Mouse (Mus musculus) liver, embryonic 14.5 days (tissue): ENCODE measurements around the gene Ciapin1. TPM values are rescaled to one million over a fixed set of nuclear protein-coding genes. Genes with fewer than 3 reads are reported as not detected.
A peak's percentile ranks its signal among the peaks of the same experiment; 100 is the strongest.

ENCODE experiments used
- ATAC-seq: fragments of 200-750 bp; cut with Nextera tagmentation; 2 replicates; pipeline ENCODE4 v1.8.0; 2017; ENCODE audit warnings: moderate number of reproducible peaks, mild to moderate bottlenecking, moderate library complexity; ENCODE audit not compliant: insufficient read depth
- DNase-seq, 3 experiments: peaks; one replicate each; pipeline ENCODE4 v3.0.0-alpha.2; 2012 to 2013; ENCODE audit warnings: low read depth in 3 of 3, low spot score in 3 of 3
- H3K27ac ChIP-seq: fragments of 300-500 bp; sonication (generic); 2 replicates; pipeline ENCODE4 v1.5.1; 2014; ENCODE audit warnings: moderate library complexity, mild to moderate bottlenecking, control low read depth, inconsistent platforms
- H3K27me3 ChIP-seq: fragments of 300-500 bp; sonication (generic); 2 replicates; pipeline ENCODE4 v1.6.1; 2014; ENCODE audit warnings: mild to moderate bottlenecking, low read length, moderate library complexity; ENCODE audit not compliant: control insufficient read depth, insufficient read depth
- H3K36me3 ChIP-seq: fragments of 300-500 bp; sonication (generic); replicated peaks from 2 replicates; pipeline ENCODE4 v1.6.1; 2014; ENCODE audit warnings: low read depth; ENCODE audit not compliant: control insufficient read depth, insufficient read depth
- H3K4me1 ChIP-seq, 2 experiments: fragments of 200-500 bp in 1 of 2; fragments of 300-500 bp in 1 of 2; sonication (generic) in 1 of 2; replicated peaks; 2 replicates each; pipeline ENCODE4 v1.6.1; 2012 to 2014; ENCODE audit warnings: antibody characterized with exemption in 1 of 2, inconsistent platforms in 1 of 2, low read length in 1 of 2; ENCODE audit not compliant: control insufficient read depth in 2 of 2, insufficient read depth in 2 of 2
- H3K4me2 ChIP-seq: fragments of 300-500 bp; sonication (generic); 2 replicates; pipeline ENCODE4 v1.6.1; 2014; ENCODE audit warnings: low read depth, mild to moderate bottlenecking, control low read depth, moderate library complexity
- H3K4me3 ChIP-seq, 2 experiments: fragments of 200-500 bp in 1 of 2; fragments of 300-500 bp in 1 of 2; sonication (generic) in 1 of 2; 2 replicates each; pipeline ENCODE4 v1.5.1; 2012 to 2014; ENCODE audit warnings: low read depth in 2 of 2, low read length in 2 of 2, mild to moderate bottlenecking in 2 of 2, control low read depth in 1 of 2, inconsistent platforms in 1 of 2, moderate library complexity in 1 of 2; ENCODE audit not compliant: insufficient read depth in 1 of 2
- H3K9ac ChIP-seq: fragments of 300-500 bp; sonication (generic); replicated peaks from 2 replicates; pipeline ENCODE4 v1.6.1; 2014; ENCODE audit warnings: mild to moderate bottlenecking, control low read depth, moderate library complexity
- H3K9me3 ChIP-seq: fragments of 300-500 bp; sonication (generic); 2 replicates; pipeline ENCODE4 v1.6.1; 2016; ENCODE audit warnings: low read length, mixed read lengths; ENCODE audit not compliant: control insufficient read depth
- CTCF ChIP-seq: IDR thresholded peaks from 2 replicates; pipeline ENCODE4 v1.5.1; 2016; ENCODE audit warnings: antibody characterized with exemption, low read depth, control low read depth
- EP300 ChIP-seq: IDR thresholded peaks from 2 replicates; pipeline ENCODE4 v1.6.1; 2016; ENCODE audit warnings: antibody characterized with exemption, low read depth
- WGBS: fragments of 180-500 bp; shearing (Covaris S2); extraction: QIAGEN DNeasy Blood & Tissue Kit; methylation state at CpG from one replicate; pipeline ENCODE4 v1.1.7; 2014; ENCODE audit not compliant: insufficient replicate concordance; 5-methylcytosine and 5-hydroxymethylcytosine counted together
- polyA plus RNA-seq, 2 experiments: library from polyadenylated mRNA; depleted of rRNA in 1 of 2; stranded (reverse) in 1 of 2; unstranded in 1 of 2; fragments of >200 nt; fragmentation: Nextera tagmentation in 1 of 2; extraction: Ambion mirVana in 1 of 2; gene quantifications; 2 replicates each; pipeline versions ENCODE4 v1.2.1 to v1.2.3; 2012 to 2014

Gene Ciapin1
- polyA plus RNA-seq, 2 experiments: 23.7 to 38.4 TPM

- H3K27ac ChIP-seq: no peak overlapping the region
- WGBS: 60% methylated on average over 10 of the region's 10 CpGs
- TF ChIP-seq CTCF: peak; percentile 48; the same call in 1 of the 2 replicates
- TF ChIP-seq EP300: peak; percentile 51; the same call in 1 of the 2 replicates
- no peak overlapping the region for H3K4me3 ChIP-seq
- peak; percentile 39; the same call in 1 of the 2 replicates for ATAC-seq
- no peak overlapping the region for H3K4me2 ChIP-seq
- H3K27me3 ChIP-seq: no peaks in the 10 kb centered on the region
- peaks cover 9 to 16% of the 10 kb centered on the region in 2 experiments for H3K4me1 ChIP-seq
- no peak overlapping the region; the same call in 1 of the 2 replicates for H3K9ac ChIP-seq
- peaks cover 54% of the 10 kb centered on the region for H3K36me3 ChIP-seq
- H3K9me3 ChIP-seq: no peaks in the 10 kb centered on the region
- DNase-seq: peak in 2 of 3 experiments; percentile 22 to 37
Observed at GRCm38 (mm10) chr8:94863897-94864673, 25.9 kb upstream of the Ciapin1 start.

GRCm38 (mm10) chr8:94862487-94863220 is 24.5 kb upstream of the Ciapin1 start:
- no peak for DNase-seq
- H3K27me3 ChIP-seq: no peaks in the 10 kb centered on the region
- H3K27ac ChIP-seq: no peak overlapping the region
- H3K4me3 ChIP-seq: no peak overlapping the region
- ATAC-seq: peak; percentile 10; the same call in 1 of the 2 replicates
- WGBS: 64% methylated on average over 12 of the region's 12 CpGs
- no peak overlapping the region for H3K4me2 ChIP-seq
- peaks cover 54% of the 10 kb centered on the region for H3K36me3 ChIP-seq
- H3K9me3 ChIP-seq: no peaks in the 10 kb centered on the region
- H3K4me1 ChIP-seq: peaks cover 12 to 21% of the 10 kb centered on the region in 2 experiments
- H3K9ac ChIP-seq: no peak overlapping the region
- TF ChIP-seq CTCF (no peak), EP300 (no peak)

GRCm38 (mm10) chr8:94861352-94861910 is 23.3 kb upstream of the Ciapin1 start:
- peaks cover 12 to 21% of the 10 kb centered on the region in 2 experiments for H3K4me1 ChIP-seq
- DNase-seq: peak in 2 of 3 experiments; percentile 59 to 65
- TF ChIP-seq EP300 (no peak), CTCF (peak; percentile 92)
- no peaks in the 10 kb centered on the region for H3K27me3 ChIP-seq
- H3K4me3 ChIP-seq: no peak overlapping the region
- no peak for ATAC-seq
- H3K9me3 ChIP-seq: no peaks in the 10 kb centered on the region
- H3K27ac ChIP-seq: no peak overlapping the region
- H3K36me3 ChIP-seq: peaks cover 46% of the 10 kb centered on the region
- 66% methylated on average over 8 of the region's 8 CpGs for WGBS
- H3K9ac ChIP-seq: no peak overlapping the region
- H3K4me2 ChIP-seq: no peak overlapping the region

GRCm38 (mm10) chr8:94857346-94858173 is 19.4 kb upstream of the Ciapin1 start, which contains the start of gene Polr2c:
Gene Polr2c, plus strand, starts transcription at chr8:94857450.
- peak within 1 kb of the TSS; percentile 85 to 89 for H3K4me3 ChIP-seq
- WGBS: under 1% methylated on average over 68 of the region's 68 CpGs
- DNase-seq (peak; percentile 67 to 70 (median 68)), ATAC-seq (peak; percentile 80)
- TF ChIP-seq EP300: no peak
- peak; percentile 90 for TF ChIP-seq CTCF
- peak within 1 kb of the TSS; percentile 82 for H3K4me2 ChIP-seq
- H3K9ac ChIP-seq: peak within 1 kb of the TSS; percentile 90
- H3K4me1 ChIP-seq: peaks cover 3 to 8% of the 10 kb centered on the region in 2 experiments
- H3K27me3 ChIP-seq: no peaks in the 10 kb centered on the region
- peaks cover 27% of the 10 kb centered on the region for H3K36me3 ChIP-seq
- H3K9me3 ChIP-seq: no peaks in the 10 kb centered on the region
- peak within 1 kb of the TSS; percentile 50 for H3K27ac ChIP-seq
